Mouse (Mus musculus): Measurements from ENCODE around the gene Klf16.

Gene Klf16

DNA sequence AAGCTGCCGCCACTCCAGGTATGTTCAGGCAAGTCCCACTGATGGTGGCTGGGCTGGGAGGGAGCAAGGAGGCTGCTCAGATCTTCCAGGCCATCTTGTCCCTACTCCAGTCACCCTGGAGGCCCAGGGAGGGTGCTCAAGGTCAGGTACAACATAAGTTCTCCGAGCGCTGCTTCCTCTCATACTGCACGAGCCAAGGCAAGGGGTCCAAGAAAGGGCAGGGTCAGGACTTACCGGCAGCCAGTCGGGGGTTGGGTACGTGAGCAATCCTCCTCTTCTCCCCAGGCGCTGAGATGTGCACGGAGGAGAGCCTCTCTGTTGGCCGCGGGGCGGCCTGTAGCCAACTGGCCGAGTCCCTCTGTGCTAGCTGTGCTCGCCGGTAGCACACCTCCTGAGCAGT, 29.6 kb downstream of the Klf16 start:
- intact Hi-C loops (cut with DNase I): no loop called here

DNA sequence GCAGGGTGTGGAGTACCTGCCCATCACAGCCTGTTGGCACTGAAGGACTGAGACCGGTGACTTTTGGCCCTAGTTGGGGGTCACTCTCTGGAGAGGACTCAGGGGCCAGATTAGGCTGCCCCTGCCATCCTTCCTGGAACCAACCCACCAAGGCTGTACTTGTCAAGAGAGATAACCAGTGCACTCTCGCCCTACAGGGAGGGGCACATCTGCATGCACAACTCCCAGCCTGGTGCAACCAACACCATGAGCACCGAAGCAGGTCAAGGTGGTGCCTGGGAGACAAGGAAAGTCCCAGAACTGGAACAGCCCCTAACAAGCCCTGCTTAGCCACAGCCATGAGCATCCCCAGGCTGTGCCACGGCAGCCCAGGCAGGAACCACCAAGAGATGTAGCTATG, 30.2 kb downstream of the Klf16 start:
- intact Hi-C loops (cut with DNase I): no loop called here

DNA sequence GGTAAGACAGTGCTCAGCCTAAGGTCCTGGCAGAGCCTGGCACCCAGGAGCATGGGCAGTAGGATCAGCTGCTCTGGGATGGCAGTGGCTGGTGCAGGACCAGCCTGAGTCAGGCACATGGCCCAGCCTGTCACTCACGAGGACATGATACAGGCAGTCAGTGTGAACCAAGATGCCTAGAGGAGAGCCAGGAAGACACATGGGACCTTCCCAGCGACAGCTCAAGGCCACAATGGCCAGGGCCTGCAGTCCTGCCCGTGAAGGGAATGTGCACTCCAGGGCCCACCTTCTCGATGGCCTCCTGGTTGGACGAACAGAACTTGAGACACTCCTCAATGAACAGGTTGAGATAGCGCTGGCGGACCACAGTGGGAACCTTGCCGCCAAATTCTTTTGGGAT, 31.5 kb downstream of the Klf16 start:
- intact Hi-C loops (cut with DNase I): no loop called here

DNA sequence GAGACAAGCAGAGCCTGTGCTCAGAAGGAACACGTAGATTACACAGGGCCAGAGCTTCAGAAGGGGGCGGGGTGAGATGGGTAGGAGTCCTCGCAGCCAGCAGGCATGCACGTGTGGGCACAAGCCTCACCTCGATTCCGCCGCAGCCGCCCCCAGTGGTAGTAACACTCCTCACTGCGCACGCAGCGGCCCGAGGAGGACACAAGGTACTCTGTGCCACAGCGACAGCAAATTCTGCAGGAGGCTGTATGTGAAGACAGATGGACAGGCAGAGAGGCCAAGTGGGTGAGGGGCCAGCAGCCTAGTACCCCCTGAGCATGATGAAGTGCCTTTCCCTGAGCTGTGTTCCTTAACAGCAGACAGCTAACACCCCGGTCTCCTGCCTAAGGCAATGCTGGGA, 33.2 kb downstream of the Klf16 start:
- intact Hi-C loops (cut with DNase I): no loop called here

DNA sequence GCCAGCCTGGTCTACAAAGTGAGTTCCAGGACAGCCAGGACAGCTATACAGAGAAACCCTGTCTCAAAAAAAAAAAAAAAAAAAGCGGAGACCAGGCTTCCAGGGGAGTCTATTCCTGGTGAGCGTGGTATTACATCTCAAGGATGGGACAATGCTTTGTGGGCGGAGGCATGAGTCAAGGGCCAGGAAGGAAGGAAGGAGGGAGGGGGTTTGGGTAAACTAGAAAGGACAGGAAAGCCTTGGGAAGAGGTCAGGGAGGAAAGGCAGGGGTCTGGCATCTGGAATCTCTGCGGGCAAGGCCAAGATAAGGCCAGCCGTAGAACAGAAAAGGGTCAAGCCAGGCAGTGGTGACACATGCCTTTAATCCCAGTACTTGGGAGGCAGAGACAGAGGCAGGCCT, 37.6 kb downstream of the Klf16 start:
- intact Hi-C loops (cut with DNase I): no loop called here

DNA sequence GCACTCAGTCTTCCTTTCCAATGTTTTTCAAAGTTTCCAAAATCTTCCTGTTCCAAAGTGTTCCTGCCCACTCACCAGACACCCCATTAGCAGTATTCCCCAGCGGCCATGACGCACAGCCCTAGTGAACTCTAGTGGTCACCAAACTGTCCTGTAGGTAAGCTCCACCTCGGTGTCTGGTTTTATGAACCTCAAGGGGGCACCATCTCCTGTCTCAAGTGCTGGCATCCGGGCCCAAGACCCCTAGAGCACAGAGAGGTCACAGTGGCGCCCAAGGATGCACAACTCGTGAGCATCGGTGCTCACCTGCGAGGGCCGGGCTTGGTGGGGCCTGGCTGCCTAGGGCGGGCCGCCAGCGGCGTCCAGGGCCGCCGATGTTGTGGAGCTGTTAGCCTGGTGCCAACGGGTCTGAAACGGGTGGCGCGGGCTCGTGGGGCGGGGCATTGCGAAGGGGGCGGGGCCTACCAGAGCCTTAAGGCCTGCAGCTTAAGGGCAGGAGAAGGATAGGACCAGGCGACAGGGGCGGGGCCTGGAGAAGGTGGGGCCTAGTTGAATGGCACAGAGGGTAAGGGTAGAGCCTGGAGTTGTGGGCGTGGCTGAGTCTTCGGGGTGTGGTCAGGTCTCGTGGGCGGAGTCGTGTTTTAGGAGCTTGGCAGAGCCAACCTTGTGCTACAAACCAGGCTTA, 38.3 kb downstream of the Klf16 start, which contains the start of gene Atp8b3:
Gene Atp8b3 (minus strand): TSS at position 415 of the 685 bp plus-strand sequence.
- intact Hi-C loops (cut with DNase I): no loop called here

DNA sequence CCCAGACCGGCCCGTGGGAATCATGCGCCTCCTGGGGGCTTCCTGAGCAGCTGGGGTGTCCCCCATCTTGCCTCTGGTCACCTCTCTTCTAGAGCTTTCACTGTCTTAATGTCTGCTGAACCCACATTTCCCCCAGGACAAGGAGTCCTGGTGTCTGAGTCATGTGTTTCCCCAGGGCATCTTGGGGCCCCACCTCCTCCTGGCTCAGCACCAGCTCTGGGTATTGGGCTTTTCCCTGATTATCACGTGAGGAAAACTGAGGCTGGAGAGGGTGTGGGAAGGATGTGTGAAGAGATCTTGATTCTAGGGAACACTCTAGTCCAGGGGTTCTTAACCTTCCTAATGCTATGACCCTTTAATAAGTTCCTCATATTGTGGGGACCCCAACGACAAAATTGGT, 38.9 kb downstream of the Klf16 start:
- intact Hi-C loops (cut with DNase I): no loop called here

DNA sequence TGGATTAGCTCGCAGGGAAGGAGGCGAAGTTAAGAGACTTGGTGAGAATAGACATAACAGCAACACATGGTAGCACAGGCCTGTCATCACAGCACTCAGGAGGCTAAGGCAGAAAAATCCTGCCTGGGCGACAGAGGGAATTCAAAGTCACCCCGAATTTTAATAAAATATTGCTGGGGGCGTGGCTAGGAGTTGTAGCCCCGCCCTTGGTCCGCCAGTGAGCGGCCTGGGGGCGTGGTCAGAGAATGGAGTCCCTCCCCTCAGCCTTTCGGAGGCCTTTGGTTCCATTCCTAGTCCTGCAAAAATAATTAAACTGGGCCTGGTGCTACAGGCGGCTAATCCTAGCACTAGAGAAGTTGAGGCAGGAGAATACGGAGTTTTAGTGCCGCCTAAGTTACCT, 41.4 kb downstream of the Klf16 start:
- intact Hi-C loops (cut with DNase I): no loop called here

DNA sequence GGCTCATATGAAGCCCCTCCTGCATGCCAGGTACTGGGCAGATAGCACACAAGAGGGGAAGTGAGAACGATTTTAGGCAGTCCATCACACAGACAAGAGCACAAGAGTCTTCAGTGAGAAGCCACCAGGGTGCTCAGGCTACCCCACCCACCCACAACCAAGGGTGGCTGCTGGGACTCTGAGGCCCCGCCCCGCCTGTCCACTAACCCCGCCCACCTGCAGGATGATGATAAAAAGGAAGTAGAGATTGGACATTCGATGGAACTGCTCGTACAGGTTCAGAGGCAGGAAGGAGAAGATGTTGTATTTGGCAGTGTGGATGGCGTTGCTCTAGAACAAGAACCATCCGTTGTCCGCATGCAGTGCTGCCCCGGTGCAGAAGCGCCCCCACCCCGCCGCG, 42.0 kb downstream of the Klf16 start:
- intact Hi-C loops (cut with DNase I): no loop called here

DNA sequence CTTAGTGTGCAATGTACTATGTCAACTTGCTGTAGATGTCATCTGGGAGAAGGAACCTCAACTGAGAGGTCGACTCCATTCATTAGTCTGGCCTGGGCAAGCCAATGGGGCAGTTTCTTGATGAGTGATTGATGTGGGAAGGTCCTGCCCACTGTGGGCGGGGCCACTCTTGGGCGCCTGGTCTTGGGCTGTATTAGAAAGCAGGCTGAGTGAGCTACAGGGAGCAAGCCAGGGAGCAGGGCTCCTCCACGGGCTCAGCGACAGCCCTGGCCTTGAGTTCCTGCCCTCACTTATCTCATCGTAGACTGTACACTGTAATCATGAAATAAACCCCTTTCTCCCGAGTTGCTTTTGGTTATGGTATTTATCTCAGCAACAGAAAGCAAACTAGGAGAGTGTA, 43.4 kb downstream of the Klf16 start:
- intact Hi-C loops (cut with DNase I): no loop called here

DNA sequence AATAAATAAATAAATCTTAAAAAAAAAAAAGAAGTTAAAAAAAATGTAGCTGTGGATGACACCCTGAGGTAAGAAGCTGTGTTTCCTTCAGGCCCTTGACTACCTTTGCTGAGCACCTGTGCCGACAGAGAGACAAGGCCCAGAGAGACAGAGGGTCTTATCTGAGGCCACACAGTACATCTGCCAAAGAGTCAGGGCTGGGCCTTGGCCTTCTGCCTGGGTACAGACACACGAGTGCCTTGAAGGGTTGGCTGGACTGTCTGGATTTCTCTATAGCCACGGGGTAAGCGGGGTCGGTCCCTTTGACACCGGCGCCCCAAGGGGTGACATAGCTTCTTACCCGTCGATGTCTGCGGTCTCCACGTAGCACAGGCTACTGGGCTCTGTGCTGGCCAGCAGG, 44.3 kb downstream of the Klf16 start:
- intact Hi-C loops (cut with DNase I): no loop called here

DNA sequence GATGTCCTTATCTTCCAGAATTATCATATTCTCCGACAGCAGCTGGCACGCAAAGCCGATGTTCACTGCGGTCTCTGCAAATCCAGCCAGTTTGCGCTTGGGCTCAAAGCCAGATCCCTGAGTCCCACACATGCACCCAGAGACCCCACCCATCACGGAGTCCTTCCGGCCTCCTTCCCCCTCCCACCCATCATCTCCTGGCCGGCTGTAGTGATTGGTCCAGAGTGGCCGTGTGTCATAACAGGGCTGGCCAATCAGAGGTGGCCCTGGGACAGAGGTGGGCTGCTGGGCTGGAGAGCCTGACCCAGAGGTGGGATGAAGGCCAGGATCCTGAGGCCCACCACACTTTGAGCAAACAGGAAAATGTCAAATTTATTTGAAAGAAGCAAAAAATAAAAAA, 50.9 kb downstream of the Klf16 start:
- intact Hi-C loops (cut with DNase I): no loop called here

DNA sequence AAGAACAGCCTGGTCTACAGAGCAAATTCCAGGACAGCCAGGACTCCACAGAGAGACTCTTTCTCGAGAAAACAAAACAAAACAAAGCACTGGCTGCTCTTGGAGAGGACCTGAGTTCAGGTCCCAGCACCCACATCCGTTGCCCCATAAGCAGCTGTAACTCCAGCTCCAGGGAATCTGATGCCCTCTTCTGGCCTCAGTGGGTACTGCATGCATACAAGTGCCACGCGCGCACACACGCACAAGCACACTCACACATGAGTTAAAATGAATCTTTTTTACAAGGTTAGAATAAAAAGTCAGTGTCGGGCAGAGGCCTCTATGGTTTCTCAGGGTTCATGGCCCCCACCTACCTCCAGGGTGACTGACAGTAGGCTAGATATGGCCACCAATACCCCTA, 53.8 kb downstream of the Klf16 start:
- intact Hi-C loops (cut with DNase I): no loop called here

DNA sequence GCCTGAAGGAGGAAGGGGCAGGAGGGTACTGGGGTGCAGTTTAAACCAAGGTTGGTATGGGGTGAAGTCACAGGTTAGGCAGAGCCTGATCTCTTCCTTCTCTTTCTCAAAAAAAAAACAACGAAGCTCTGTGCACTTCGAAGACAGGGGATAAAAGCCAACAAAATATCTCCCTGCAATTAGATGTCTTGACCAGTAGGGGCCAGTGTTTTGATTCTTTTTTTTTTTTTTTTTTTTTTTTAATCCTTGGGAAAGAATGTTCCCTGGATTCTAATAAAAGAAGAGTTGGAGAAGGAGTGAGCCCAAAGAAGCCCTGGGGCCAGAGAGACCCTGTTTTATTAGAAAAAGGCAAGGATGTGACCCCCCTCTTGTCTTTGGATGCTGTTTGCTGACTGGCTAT, 57.8 kb downstream of the Klf16 start:
- intact Hi-C loops (cut with DNase I): no loop called here

Small RNA genes lying within 50 kb of the gene (microRNA-seq; reads per million reads assigned to microRNA genes)
- gene Mir6912: 0.69 to 1.4 reads per million in 2 experiments
